Mouse (Mus musculus): ENCODE results near the gene Mob3c. TPM values are rescaled to one million over a fixed set of nuclear protein-coding genes. Genes with fewer than 3 reads are reported as not detected.

Gene Mob3c
- polyA plus RNA-seq, 1 experiment from 2014 or later: 5.9 TPM

Other genes starting within 250 kb of the Mob3c start
- not detected in 2 replicates for gene Cyp4a32, start 227.1 kb upstream of the Mob3c start, polyA plus RNA-seq (2015; fragmentation: Nextera tagmentation; extraction: Ambion mirVana)
- 0.84 and 1.3 TPM in 2 replicates for gene Cyp4b1, start 180.4 kb upstream of the Mob3c start, polyA plus RNA-seq (2015; fragmentation: Nextera tagmentation; extraction: Ambion mirVana)
- gene Efcab14, start 90.3 kb upstream of the Mob3c start, polyA plus RNA-seq (2015; fragmentation: Nextera tagmentation; extraction: Ambion mirVana): 18.8 and 19.1 TPM in 2 replicates
- gene Tex38, start 47.1 kb upstream of the Mob3c start, polyA plus RNA-seq (2015; fragmentation: Nextera tagmentation; extraction: Ambion mirVana): 0.83 and 0.91 TPM in 2 replicates
- 36.9 and 39.9 TPM in 2 replicates for gene Atpaf1, start 43.3 kb upstream of the Mob3c start, polyA plus RNA-seq (2015; fragmentation: Nextera tagmentation; extraction: Ambion mirVana)
- gene Mknk1, start 11.1 kb downstream of the Mob3c start, polyA plus RNA-seq (2015; fragmentation: Nextera tagmentation; extraction: Ambion mirVana): 22.9 and 23.0 TPM in 2 replicates
- gene Kncn, start 56.3 kb downstream of the Mob3c start, polyA plus RNA-seq (2015; fragmentation: Nextera tagmentation; extraction: Ambion mirVana): 0.14 TPM in 1 of 2 replicates, not detected in the other
- gene 6430628N08Rik, start 62.6 kb downstream of the Mob3c start, polyA plus RNA-seq (2015; fragmentation: Nextera tagmentation; extraction: Ambion mirVana): 0.27 and 0.42 TPM in 2 replicates
- gene Dmbx1, start 111.8 kb downstream of the Mob3c start, polyA plus RNA-seq (2015; fragmentation: Nextera tagmentation; extraction: Ambion mirVana): 8.3 and 8.6 TPM in 2 replicates
- 22.7 and 25.9 TPM in 2 replicates for gene Faah, start 189.8 kb downstream of the Mob3c start, polyA plus RNA-seq (2015; fragmentation: Nextera tagmentation; extraction: Ambion mirVana)
- 12.3 and 12.5 TPM in 2 replicates for gene Nsun4, start 225.8 kb downstream of the Mob3c start, polyA plus RNA-seq (2015; fragmentation: Nextera tagmentation; extraction: Ambion mirVana)
- gene Uqcrh, start 247.0 kb downstream of the Mob3c start, polyA plus RNA-seq (2015; fragmentation: Nextera tagmentation; extraction: Ambion mirVana): 459 and 497 TPM in 2 replicates
- 74.3 and 77.3 TPM in 2 replicates for gene Lrrc41, start 247.2 kb downstream of the Mob3c start, polyA plus RNA-seq (2015; fragmentation: Nextera tagmentation; extraction: Ambion mirVana)

All from hindbrain, embryonic 15.5 days (tissue).